Mouse (Mus musculus) stomach, embryonic 14.5 days (tissue): ENCODE data around the gene Adap2. TPM values are rescaled to one million over a fixed set of nuclear protein-coding genes. Genes with fewer than 3 reads are reported as not detected.

Source experiments
- ATAC-seq: fragments of 200-750 bp; cut with Nextera tagmentation; 2 replicates; pipeline ENCODE4 v1.8.0; 2017; ENCODE audit warnings: low read depth, moderate TSS enrichment; ENCODE audit not compliant: insufficient number of reproducible peaks, insufficient read depth, low FRiP score
- H3K27ac ChIP-seq: fragments of 300-500 bp; sonication (generic); 2 replicates; pipeline ENCODE4 v1.5.1; 2014; ENCODE audit warnings: mild to moderate bottlenecking, low read length, moderate library complexity, mixed read lengths
- H3K27me3 ChIP-seq: fragments of 300-500 bp; sonication (generic); 2 replicates; pipeline ENCODE4 v1.6.1; 2014; ENCODE audit warnings: low read length, control low read depth, mixed read lengths; ENCODE audit not compliant: control insufficient read depth, insufficient read depth
- H3K36me3 ChIP-seq: fragments of 300-500 bp; sonication (generic); 2 replicates; pipeline ENCODE4 v1.6.1; 2014; ENCODE audit warnings: mild to moderate bottlenecking, control low read depth, low read length, moderate library complexity, mixed read lengths; ENCODE audit not compliant: control insufficient read depth, insufficient read depth
- H3K4me1 ChIP-seq: fragments of 300-500 bp; sonication (generic); 2 replicates; pipeline ENCODE4 v1.6.1; 2014; ENCODE audit warnings: low read length, control low read depth, mixed read lengths; ENCODE audit not compliant: control insufficient read depth, insufficient read depth
- H3K4me2 ChIP-seq: fragments of 300-500 bp; sonication (generic); replicated peaks from 2 replicates; pipeline ENCODE4 v1.6.1; 2014; ENCODE audit warnings: low read depth, low read length, control low read depth
- H3K4me3 ChIP-seq: fragments of 300-500 bp; sonication (generic); 2 replicates; pipeline ENCODE4 v1.5.1; 2014; ENCODE audit warnings: low read depth, low read length, control low read depth
- H3K9ac ChIP-seq: fragments of 300-500 bp; sonication (generic); replicated peaks from 2 replicates; pipeline ENCODE4 v1.6.1; 2014; ENCODE audit warnings: low read depth, mild to moderate bottlenecking, control low read depth, low read length, moderate library complexity, mixed read lengths
- H3K9me3 ChIP-seq: fragments of 300-500 bp; sonication (generic); 2 replicates; pipeline ENCODE4 v1.6.1; 2016; ENCODE audit warnings: low read depth, low read length, control low read depth; ENCODE audit not compliant: control insufficient read depth
- WGBS: fragments of 180-500 bp; shearing (Covaris S2); extraction: QIAGEN DNeasy Blood & Tissue Kit; methylation state at CpG from one replicate; pipeline ENCODE4 v1.1.7; 2014; 5-methylcytosine and 5-hydroxymethylcytosine counted together
- polyA plus RNA-seq: library from polyadenylated mRNA; unstranded; fragments of >200 nt; fragmentation: Nextera tagmentation; extraction: Ambion mirVana; gene quantifications from 2 replicates; pipeline ENCODE4 v1.2.1, GENCODE M21; 2014

Adap2 gene
- polyA plus RNA-seq, 1 experiment from 2014 or later, result 2.3 TPM

DNA sequence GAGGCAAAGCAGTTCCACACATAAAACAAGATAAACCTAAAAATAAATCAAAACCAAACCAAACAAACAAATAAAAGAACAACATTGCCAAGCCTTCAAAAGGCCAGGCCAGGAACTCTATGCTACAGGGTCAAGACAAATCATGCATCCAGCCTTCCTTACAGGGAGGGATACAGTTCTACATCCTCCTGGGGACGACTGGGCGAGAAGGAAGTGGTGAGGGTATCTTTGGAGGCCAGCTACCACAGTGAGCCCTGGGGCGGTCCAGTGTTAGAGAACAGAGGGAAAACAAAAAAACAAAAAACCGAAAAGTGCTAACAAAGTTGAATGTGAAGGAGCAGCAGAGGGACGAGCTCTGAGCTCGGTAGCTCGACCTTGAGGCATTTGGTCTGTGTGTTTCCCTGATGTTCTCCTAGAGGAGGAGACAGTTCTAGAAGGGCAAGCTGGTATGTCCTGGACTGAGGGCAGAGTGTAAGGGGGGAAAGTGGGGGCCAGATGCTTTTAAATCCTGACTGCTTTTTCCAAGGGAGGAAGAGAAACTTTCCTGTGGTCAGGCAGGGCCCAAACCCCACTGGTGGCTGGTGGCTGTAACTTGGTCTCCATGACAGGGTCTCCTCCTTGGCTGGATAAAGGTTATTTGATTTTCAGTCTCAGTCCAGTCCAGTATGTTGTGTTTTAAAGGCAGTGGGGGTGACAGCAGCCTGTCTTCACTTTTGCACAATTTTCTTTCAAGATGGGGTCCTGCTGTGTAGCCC is 9.6 kb downstream of the Adap2 start:
- Histone ChIP-seq H3K27me3 (no peaks in the 10 kb centered on the region), H3K9ac (no peak overlapping the region), H3K36me3 (no peaks in the 10 kb centered on the region), H3K4me2 (no peak overlapping the region), H3K27ac (no peak overlapping the region), H3K4me1 (no peaks in the 10 kb centered on the region), H3K4me3 (no peak overlapping the region), H3K9me3 (no peaks in the 10 kb centered on the region)
- 72% methylated on average over 7 of the region's 7 CpGs for WGBS
- ATAC-seq, result no peak

DNA sequence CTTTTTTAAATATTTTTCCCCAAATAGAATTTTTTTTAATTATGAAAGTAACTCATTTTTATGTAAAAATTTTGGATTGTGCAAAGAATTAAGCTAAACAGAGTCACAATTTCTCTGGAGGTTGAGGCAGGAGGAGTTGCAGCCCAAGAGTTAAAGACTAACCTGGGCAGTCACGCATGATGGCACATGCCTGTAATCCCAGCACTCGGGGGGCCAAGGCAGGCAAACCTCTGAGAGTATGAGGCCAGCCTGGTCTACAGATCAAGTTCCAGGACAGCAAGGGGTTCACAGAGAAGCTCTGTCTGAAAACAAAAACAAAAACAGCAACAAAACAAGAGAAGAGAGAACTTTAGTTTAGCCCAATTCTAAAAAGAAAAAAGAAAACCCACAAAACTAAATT is 10.3 kb downstream of the Adap2 start:
- Histone ChIP-seq H3K9me3 (no peaks in the 10 kb centered on the region), H3K27me3 (no peaks in the 10 kb centered on the region), H3K27ac (no peak overlapping the region), H3K36me3 (no peaks in the 10 kb centered on the region), H3K4me3 (no peak overlapping the region), H3K9ac (no peak overlapping the region), H3K4me2 (no peak overlapping the region), H3K4me1 (no peaks in the 10 kb centered on the region)
- no peak for ATAC-seq
- WGBS, result 76% methylated on average over 2 of the region's 2 CpGs

DNA sequence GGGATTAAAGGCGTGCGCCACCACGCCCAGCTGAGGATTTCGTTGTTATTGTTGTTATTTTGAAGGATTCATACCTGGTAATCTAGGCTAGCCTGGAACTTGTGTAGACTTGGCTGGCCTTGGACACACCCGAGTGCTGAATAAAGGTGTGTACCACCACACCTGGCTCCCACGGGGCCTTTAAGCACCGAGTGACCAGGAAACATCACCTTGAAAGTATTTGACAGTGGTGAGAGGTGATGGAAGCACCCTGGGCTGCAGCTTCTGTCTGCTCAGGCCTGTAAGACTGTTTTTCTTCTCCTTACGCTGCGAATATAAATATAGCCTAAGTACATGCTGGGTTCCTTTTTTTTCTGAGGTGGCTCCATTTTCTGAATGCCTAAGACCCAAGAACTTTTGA is 14.2 kb downstream of the Adap2 start:
- H3K4me2 ChIP-seq, result no peak overlapping the region
- 90% methylated on average over 9 of the region's 9 CpGs for WGBS
- ATAC-seq, result no peak
- no peaks in the 10 kb centered on the region for H3K9me3 ChIP-seq
- no peak overlapping the region for H3K4me3 ChIP-seq
- no peak overlapping the region for H3K9ac ChIP-seq
- no peaks in the 10 kb centered on the region for H3K4me1 ChIP-seq
- H3K27ac ChIP-seq, result no peak overlapping the region
- H3K36me3 ChIP-seq, result no peaks in the 10 kb centered on the region
- H3K27me3 ChIP-seq, result no peaks in the 10 kb centered on the region

DNA sequence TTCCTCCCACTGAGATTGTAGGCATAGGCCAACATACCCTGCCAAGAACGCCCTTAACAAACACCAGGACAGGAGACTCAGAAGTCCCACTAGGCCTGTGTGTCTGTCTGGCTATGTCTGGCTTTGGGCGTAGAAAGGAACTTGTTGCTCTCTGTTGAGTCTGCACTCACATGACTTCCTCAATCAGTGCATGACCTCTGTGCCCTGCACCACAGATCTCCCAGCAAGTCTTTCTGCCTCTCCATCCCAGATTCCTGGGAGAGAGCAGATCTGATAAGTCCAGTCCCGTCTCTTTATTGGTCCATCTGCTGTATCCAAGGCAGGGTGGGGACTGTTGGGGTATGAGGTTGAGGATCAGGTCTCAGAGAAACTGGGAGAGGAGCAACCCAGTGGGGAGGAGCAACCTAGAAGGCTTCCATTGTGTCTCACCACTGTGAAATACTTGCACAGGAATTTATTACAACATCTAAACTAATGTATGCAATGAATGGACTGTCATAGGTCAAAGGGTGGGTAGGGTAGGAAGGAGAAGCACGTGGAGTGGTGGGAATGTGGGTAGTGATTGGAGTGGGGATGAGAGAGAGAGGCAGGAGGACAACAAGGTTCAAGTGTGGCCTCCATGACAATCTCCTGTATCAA is 14.8 kb downstream of the Adap2 start:
- no peaks in the 10 kb centered on the region for H3K27me3 ChIP-seq
- H3K36me3 ChIP-seq, result no peaks in the 10 kb centered on the region
- WGBS, result 66% methylated on average over 4 of the region's 4 CpGs
- H3K4me1 ChIP-seq, result no peaks in the 10 kb centered on the region
- H3K4me2 ChIP-seq, result no peak overlapping the region
- no peak for ATAC-seq
- H3K4me3 ChIP-seq, result no peak overlapping the region
- H3K9me3 ChIP-seq, result no peaks in the 10 kb centered on the region
- H3K27ac ChIP-seq, result no peak overlapping the region
- no peak overlapping the region for H3K9ac ChIP-seq

DNA sequence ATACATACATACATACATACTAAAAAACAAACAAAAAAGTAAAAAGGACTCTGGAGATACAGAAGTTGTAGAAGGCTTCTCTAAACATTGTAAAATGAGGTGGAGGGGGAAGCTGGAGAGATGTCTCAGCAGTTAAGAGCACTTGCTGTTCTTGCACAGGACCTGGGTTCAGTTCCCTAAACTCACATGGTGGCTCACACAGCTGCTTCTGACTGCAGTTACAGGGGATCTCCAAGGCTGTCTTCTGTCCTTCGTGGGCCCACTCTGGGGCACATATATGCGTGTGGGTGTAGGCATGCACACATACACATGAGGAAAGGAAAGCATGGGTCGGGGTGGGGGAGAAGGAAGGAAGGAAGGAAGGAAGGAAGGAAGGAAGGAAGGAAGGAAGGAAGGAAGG is 15.7 kb downstream of the Adap2 start:
- Histone ChIP-seq H3K36me3 (no peaks in the 10 kb centered on the region), H3K27me3 (no peaks in the 10 kb centered on the region), H3K4me3 (no peak overlapping the region), H3K9me3 (no peaks in the 10 kb centered on the region), H3K4me1 (no peaks in the 10 kb centered on the region), H3K4me2 (no peak overlapping the region), H3K9ac (no peak overlapping the region), H3K27ac (no peak overlapping the region)
- ATAC-seq, result no peak
- 73% methylated on average over 3 of the region's 3 CpGs for WGBS

DNA sequence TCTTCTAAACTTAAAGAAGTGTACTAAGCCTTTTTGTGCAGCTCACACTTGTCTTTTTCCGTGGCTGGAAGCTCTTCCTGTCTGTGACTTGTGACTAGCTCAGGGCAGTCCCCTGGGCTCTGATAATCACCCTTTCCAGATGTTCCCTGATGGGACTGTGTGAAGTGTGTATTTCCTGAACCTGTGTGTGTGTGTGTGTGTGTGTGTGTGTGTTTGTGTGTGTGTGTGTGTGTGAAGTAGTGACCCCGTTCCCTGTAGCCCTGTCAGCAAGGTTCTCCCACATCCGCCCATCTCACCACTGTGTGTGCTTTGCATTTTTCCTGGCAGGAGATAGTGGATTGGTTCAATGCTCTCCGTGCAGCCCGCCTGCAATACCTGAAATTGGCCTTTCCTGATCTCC is 16.4 kb downstream of the Adap2 start:
- H3K36me3 ChIP-seq, result no peaks in the 10 kb centered on the region

DNA sequence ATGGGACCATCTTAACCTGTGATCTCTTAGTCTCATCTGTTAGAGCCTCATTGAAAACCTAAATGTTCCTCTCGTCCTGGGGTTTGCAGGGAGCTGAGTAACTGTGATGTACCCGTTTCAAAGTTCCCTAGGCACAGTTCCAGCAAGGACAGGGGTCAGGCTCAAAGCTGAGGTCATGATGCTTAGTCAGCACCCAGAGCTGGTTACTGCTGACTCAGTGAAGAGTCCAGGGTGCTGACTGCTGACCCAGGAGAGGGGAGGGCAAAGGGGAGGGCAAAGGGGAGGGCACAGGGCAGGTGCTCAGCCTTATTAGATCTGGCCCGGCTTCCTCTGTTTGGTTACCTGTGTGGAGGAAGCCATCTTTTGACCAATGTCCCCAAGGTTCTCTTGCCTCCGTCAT is 18.0 kb downstream of the Adap2 start:
- no peak overlapping the region for H3K27ac ChIP-seq
- H3K27me3 ChIP-seq, result no peaks in the 10 kb centered on the region
- H3K4me2 ChIP-seq, result no peak overlapping the region
- H3K9me3 ChIP-seq, result no peaks in the 10 kb centered on the region
- ATAC-seq, result no peak
- H3K9ac ChIP-seq, result no peak overlapping the region
- 64% methylated on average over 4 of the region's 4 CpGs for WGBS
- no peak overlapping the region for H3K4me3 ChIP-seq
- H3K36me3 ChIP-seq, result no peaks in the 10 kb centered on the region
- no peaks in the 10 kb centered on the region for H3K4me1 ChIP-seq

More for the DNA sequence above, 16.4 kb downstream of the Adap2 start:
- Histone ChIP-seq H3K4me1 (no peaks in the 10 kb centered on the region), H3K9ac (no peak overlapping the region), H3K9me3 (no peaks in the 10 kb centered on the region), H3K27ac (no peak overlapping the region), H3K27me3 (no peaks in the 10 kb centered on the region), H3K4me3 (no peak overlapping the region), H3K4me2 (no peak overlapping the region)
- whole genome bisulfite sequencing, result 63% methylated on average over 5 of the region's 5 CpGs
- ATAC-seq, result no peak

DNA sequence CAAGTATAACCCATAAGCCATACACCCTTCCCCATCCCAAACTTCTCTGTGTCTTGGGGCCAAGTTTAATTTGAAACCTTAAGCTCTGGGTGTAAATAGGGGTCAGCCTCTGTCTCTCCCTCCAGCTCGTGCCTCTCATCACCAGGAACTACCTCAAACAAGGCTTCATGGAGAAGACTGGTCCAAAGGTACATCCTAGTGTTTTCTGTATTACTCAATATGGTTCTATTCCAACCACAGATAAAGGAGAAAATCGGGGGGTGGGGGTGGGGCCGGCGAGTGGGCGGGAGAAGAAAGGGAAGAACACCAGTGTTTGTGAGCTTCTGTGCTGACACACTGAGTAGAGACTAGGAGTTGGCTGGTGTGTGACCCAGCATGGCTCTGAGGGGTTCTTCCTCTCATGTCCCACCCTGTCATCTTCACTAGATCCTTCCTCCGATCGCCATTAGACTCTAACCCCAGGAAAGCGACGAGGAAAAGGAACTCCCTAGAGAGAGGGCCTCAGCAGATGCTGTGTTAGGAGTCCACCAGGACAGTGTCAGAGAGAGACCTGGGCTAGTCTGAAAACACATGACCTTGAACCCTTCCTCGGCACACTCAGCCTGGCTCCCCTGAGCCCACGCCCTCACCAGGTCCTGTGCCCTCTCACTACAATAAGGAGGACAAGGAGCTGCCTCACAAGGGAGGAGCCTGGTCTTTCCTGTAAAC is 20.2 kb downstream of the Adap2 start:
- Histone ChIP-seq H3K27ac (no peak overlapping the region), H3K36me3 (no peaks in the 10 kb centered on the region), H3K4me1 (no peaks in the 10 kb centered on the region), H3K4me2 (no peak overlapping the region), H3K9me3 (no peaks in the 10 kb centered on the region), H3K9ac (no peak overlapping the region), H3K27me3 (no peaks in the 10 kb centered on the region), H3K4me3 (no peak overlapping the region)
- no peak for ATAC-seq
- WGBS, result 78% methylated on average over 11 of the region's 11 CpGs
